Mouse (Mus musculus) sigmoid colon, adult 10 weeks (tissue): ENCODE results near the gene Cep350. TPM values are rescaled to one million over a fixed set of nuclear protein-coding genes. Genes with fewer than 3 reads are reported as not detected.

Experiments
- polyA plus RNA-seq: library from polyadenylated mRNA; stranded (reverse); fragments of 350-450 nt; fragmentation: Illumina TruSeq; extraction: RNeasy Lipid Tissue Mini Kit (QIAGEN cat#74804); gene quantifications from one replicate; pipeline ENCODE4 v1.2.3, GENCODE M21; 2014; ENCODE audit warnings: low read depth, low replicate concordance

Cep350 gene
- polyA plus RNA-seq = 43.3 TPM

DNA sequence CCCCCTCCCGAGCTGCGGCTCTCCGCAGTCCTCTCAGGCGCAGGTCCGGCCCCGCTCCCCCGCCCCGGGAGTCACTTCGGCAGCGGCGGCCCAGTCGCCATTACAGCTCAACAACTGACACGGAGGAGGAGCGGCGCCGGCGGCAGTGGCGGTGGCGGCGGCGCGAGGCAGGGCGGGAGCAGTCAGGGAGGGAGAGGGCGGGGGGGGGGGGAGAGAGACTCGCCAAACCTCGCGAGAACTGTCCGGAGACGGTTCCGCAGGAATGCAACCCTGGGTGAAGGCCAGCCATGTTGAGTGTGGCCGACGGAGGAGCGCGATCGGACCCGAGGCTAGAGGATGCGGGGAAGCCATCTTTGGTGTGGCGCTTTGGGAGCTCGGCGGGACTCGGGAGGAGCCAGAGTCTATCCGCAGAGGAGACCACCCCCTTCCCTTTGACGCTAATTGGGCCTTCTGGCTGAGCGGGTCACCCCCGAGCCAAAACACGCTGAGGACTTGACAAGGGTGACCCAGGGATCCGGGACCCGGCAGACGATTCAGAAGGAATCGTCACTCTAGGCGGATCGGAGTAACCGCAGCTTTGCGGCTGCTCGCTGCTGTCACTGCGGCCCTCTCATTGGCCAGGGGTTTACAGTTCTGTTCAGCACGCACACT lies at the start of gene Cep350:
Cep350 (minus strand) TSS at position 188 of the 651 bp plus-strand sequence.

DNA sequence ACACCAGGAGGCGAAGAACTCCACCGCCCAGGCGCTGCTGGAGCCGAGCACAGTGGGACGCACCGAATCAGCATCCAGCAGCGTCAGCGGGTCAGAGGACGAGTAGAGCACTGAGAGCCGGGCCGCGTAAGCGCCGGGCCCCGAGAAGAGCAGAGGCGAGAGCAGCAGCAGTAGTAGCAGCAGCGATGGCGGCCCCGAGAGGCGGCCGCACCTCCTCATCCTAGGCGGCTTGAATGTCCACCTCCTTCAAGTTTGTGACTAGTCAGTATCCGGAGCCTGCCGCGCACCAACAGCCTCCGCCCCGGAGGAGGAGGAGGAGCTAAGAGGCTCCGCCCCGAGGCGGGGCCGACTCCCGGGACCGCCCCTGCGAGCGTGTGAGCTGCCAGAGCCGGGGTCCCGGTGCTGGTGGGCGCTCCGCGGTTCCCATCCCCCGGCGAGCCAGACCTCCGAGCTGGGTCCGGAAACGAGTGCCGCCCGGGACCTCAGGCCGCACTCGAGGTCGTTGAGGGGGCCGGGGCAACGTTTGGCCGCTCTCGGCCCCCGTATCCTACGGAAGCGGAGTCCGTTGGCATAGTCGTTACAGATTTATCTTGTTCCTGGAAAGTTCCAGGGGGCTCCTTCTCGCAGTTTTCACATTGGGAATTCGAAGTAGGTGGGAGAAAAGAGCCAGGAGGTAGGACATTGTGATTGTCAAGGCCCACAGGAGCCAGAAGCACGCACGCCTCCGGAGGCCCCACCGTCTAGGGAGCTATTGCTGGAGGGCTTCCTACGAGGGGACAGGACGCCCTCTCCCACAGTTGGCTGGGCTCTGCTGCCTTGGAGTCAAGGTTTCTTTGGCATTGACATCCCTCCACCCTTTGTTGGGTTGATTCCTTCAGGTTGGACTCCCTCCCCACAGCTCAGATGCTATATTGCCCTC lies 160.2 kb downstream of the Cep350 start, which contains the start of gene Qsox1:
Qsox1 (minus strand) TSS at position 309 of the 919 bp plus-strand sequence.

Other genes starting within 250 kb of the Cep350 start
- gene Lhx4, start 221.6 kb downstream of the Cep350 start, polyA plus RNA-seq = not detected
- gene Qsox1, start 160.4 kb downstream of the Cep350 start, polyA plus RNA-seq = 5.5 TPM
- 342 TPM for gene Tor1aip2, start 62.1 kb upstream of the Cep350 start, polyA plus RNA-seq
- 68.4 TPM for gene Tor1aip1, start 63.2 kb upstream of the Cep350 start, polyA plus RNA-seq
- 0.95 TPM for gene Fam163a, start 231.8 kb upstream of the Cep350 start, polyA plus RNA-seq